Mouse (Mus musculus) hindbrain, embryonic 12.5 days (tissue): ENCODE data around the gene Nudt8. TPM values are rescaled to one million over a fixed set of nuclear protein-coding genes. Genes with fewer than 3 reads are reported as not detected.

ENCODE experiments used
- ATAC-seq: fragments of 200-750 bp; cut with Nextera tagmentation; 2 replicates; pipeline ENCODE4 v1.8.0; 2017; ENCODE audit warnings: moderate TSS enrichment; ENCODE audit not compliant: low FRiP score
- H3K27ac ChIP-seq: fragments of 300-500 bp; sonication (generic); 2 replicates; pipeline ENCODE4 v1.5.1; 2016; ENCODE audit warnings: mild to moderate bottlenecking
- H3K27me3 ChIP-seq: fragments of 300-500 bp; sonication (generic); 2 replicates; pipeline ENCODE4 v1.6.1; 2016; ENCODE audit warnings: mild to moderate bottlenecking
- H3K36me3 ChIP-seq: fragments of 300-500 bp; sonication (generic); 2 replicates; pipeline ENCODE4 v1.6.1; 2016; ENCODE audit warnings: mild to moderate bottlenecking
- H3K4me1 ChIP-seq: fragments of 300-500 bp; sonication (generic); 2 replicates; pipeline ENCODE4 v1.6.1; 2016
- H3K4me2 ChIP-seq: fragments of 300-500 bp; sonication (generic); replicated peaks from 2 replicates; pipeline ENCODE4 v1.6.1; 2016; ENCODE audit warnings: mild to moderate bottlenecking
- H3K4me3 ChIP-seq: fragments of 300-500 bp; sonication (generic); 2 replicates; pipeline ENCODE4 v1.5.1; 2016; ENCODE audit warnings: mild to moderate bottlenecking
- H3K9ac ChIP-seq: fragments of 300-500 bp; sonication (generic); 2 replicates; pipeline ENCODE4 v1.6.1; 2016; ENCODE audit warnings: mild to moderate bottlenecking, moderate library complexity
- H3K9me3 ChIP-seq: fragments of 300-500 bp; sonication (generic); replicated peaks from 2 replicates; pipeline ENCODE4 v1.6.1; 2016; ENCODE audit warnings: mild to moderate bottlenecking
- WGBS: fragments of 180-500 bp; shearing (Covaris S2); methylation state at CpG from one replicate; pipeline ENCODE4 v1.1.7; 2016; 5-methylcytosine and 5-hydroxymethylcytosine counted together
- polyA plus RNA-seq: library from polyadenylated mRNA; unstranded; fragments of >200 nt; fragmentation: Nextera tagmentation; extraction: Ambion mirVana; gene quantifications from 2 replicates; pipeline ENCODE4 v1.2.1, GENCODE M21; 2016

The Nudt8 gene
- polyA plus RNA-seq, 1 experiment from 2014 or later: 18.7 TPM

DNA sequence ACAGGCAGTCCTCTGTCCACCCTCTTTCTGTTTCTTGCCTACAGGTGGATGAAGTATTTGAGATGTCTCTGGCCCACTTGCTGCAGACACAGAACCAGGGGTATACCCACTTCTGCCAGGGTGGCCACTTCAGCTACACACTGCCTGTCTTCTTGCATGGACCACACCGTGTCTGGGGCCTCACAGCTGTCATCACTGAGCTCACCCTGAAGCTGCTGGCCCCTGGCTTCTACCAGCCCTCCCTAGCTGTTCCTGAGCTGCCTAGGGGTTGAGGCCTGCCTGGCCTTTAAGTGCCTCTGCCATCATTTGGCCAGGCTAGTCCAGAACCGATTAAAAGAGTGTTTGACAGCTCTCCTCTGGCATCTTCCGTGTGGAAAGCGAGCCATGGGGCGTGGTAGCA lies 1.4 kb downstream of the Nudt8 start:
- Histone ChIP-seq H3K36me3 (peaks cover 15% of the 10 kb centered on the region), H3K27ac (no peak overlapping the region), H3K9me3 (no peaks in the 10 kb centered on the region), H3K4me3 (no peak overlapping the region), H3K4me2 (peak overlapping the region; percentile 91; the same call in 1 of the 2 replicates), H3K9ac (peak overlapping the region; percentile 87; the same call in 1 of the 2 replicates), H3K27me3 (peaks cover 3% of the 10 kb centered on the region; the same call in 1 of the 2 replicates), H3K4me1 (peaks cover 8% of the 10 kb centered on the region)
- no peak for ATAC-seq
- 87% methylated on average over 5 of the region's 5 CpGs for WGBS

GRCm38 (mm10) chr19:4003112-4003511 lies 2.7 kb downstream of the Nudt8 start, which contains the start of gene Doc2g:
Gene Doc2g, plus strand, starts transcription at chr19:4003313.
- H3K4me1 ChIP-seq: peaks cover 8% of the 10 kb centered on the region
- WGBS: 86% methylated on average over 1 of the region's 1 CpGs

GRCm38 (mm10) chr19:4003641-4004040 lies 3.3 kb downstream of the Nudt8 start:
- H3K4me2 ChIP-seq: no peak overlapping the region
- H3K27ac ChIP-seq: no peak overlapping the region
- ATAC-seq: no peak
- no peak overlapping the region for H3K9ac ChIP-seq
- H3K27me3 ChIP-seq: peaks cover 3% of the 10 kb centered on the region; the same call in 1 of the 2 replicates
- H3K9me3 ChIP-seq: no peaks in the 10 kb centered on the region
- WGBS: 80% methylated on average over 12 of the region's 12 CpGs
- H3K36me3 ChIP-seq: peaks cover 34% of the 10 kb centered on the region
- peaks cover 8% of the 10 kb centered on the region for H3K4me1 ChIP-seq
- H3K4me3 ChIP-seq: no peak overlapping the region

More at GRCm38 (mm10) chr19:4003112-4003511, 2.7 kb downstream of the Nudt8 start, which contains the start of gene Doc2g:
- Histone ChIP-seq H3K27me3 (peaks cover 3% of the 10 kb centered on the region; the same call in 1 of the 2 replicates), H3K9me3 (no peaks in the 10 kb centered on the region), H3K36me3 (peaks cover 29% of the 10 kb centered on the region), H3K4me2 (no peak within 1 kb of the TSS), H3K27ac (no peak within 1 kb of the TSS), H3K9ac (no peak within 1 kb of the TSS), H3K4me3 (no peak within 1 kb of the TSS)
- ATAC-seq: no peak

DNA sequence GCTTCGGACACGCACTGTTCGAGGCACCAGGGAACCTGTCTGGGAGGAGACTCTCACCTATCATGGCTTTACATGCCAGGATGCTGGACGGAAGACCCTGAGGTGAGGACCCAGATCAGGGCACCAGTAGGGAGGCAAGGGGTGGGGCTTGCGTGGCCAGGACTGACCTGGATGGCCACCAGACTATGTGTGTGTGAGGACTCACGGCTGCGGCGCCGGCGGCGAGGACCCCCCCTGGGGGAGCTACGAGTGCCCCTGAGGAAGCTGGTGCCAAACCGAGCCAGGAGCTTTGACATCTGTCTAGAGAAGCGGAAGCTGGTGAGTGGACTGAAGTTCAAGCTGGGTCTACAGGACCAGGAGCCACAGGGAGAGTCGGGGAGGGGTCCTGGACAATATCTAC lies 4.0 kb downstream of the Nudt8 start:
- Histone ChIP-seq H3K4me2 (no peak overlapping the region), H3K27me3 (no peaks in the 10 kb centered on the region; the same call in 1 of the 2 replicates), H3K27ac (no peak overlapping the region), H3K9me3 (no peaks in the 10 kb centered on the region), H3K9ac (no peak overlapping the region), H3K4me1 (peaks cover 8% of the 10 kb centered on the region), H3K36me3 (peaks cover 41% of the 10 kb centered on the region), H3K4me3 (no peak overlapping the region)
- WGBS: 85% methylated on average over 15 of the region's 15 CpGs
- ATAC-seq: no peak

- H3K9ac ChIP-seq: no peak overlapping the region
- no peak overlapping the region for H3K4me2 ChIP-seq
- peaks cover 8% of the 10 kb centered on the region for H3K4me1 ChIP-seq
- no peaks in the 10 kb centered on the region; the same call in 1 of the 2 replicates for H3K27me3 ChIP-seq
- ATAC-seq: no peak
- no peaks in the 10 kb centered on the region for H3K9me3 ChIP-seq
- no peak overlapping the region for H3K27ac ChIP-seq
- peaks cover 48% of the 10 kb centered on the region for H3K36me3 ChIP-seq
- H3K4me3 ChIP-seq: no peak overlapping the region
- 88% methylated on average over 9 of the region's 9 CpGs for WGBS
Measured at GRCm38 (mm10) chr19:4005091-4005490, 4.7 kb downstream of the Nudt8 start.

DNA sequence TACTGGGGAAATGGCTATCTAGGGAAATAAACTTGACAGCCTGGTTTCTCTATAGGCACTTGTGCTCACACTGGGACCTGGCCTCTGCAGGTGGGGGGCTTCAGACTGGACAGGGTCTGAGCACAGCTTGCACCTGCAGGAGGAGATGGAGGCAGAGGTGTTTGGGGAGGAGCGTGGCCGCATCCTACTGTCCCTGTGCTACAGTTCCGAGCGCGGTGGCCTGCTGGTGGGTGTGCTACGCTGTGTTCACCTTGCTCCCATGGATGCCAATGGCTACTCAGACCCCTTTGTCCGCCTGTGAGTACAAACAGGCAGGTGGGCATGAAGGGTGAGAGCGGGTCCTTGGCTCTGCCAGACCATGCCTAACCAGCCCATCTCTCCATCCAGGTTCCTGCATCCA lies 5.6 kb downstream of the Nudt8 start:
- no peak overlapping the region for H3K4me2 ChIP-seq
- H3K4me1 ChIP-seq: peaks cover 6% of the 10 kb centered on the region
- ATAC-seq: no peak
- no peak overlapping the region for H3K9ac ChIP-seq
- no peak overlapping the region for H3K27ac ChIP-seq
- no peaks in the 10 kb centered on the region; the same call in 1 of the 2 replicates for H3K27me3 ChIP-seq
- H3K4me3 ChIP-seq: no peak overlapping the region
- H3K9me3 ChIP-seq: no peaks in the 10 kb centered on the region
- peaks cover 50% of the 10 kb centered on the region for H3K36me3 ChIP-seq
- 95% methylated on average over 8 of the region's 8 CpGs for WGBS

- H3K27me3 ChIP-seq: no peaks in the 10 kb centered on the region
- no peaks in the 10 kb centered on the region for H3K9me3 ChIP-seq
- H3K4me3 ChIP-seq: no peak overlapping the region
- H3K9ac ChIP-seq: no peak overlapping the region
- peaks cover 42% of the 10 kb centered on the region for H3K36me3 ChIP-seq
- no peak for ATAC-seq
- H3K27ac ChIP-seq: no peak overlapping the region
- H3K4me1 ChIP-seq: peaks cover 7% of the 10 kb centered on the region
- 97% methylated on average over 5 of the region's 5 CpGs for WGBS
- H3K4me2 ChIP-seq: peak overlapping the region; percentile 70; the same call in 1 of the 2 replicates
Measured at GRCm38 (mm10) chr19:4011086-4011485, 10.7 kb downstream of the Nudt8 start.

DNA sequence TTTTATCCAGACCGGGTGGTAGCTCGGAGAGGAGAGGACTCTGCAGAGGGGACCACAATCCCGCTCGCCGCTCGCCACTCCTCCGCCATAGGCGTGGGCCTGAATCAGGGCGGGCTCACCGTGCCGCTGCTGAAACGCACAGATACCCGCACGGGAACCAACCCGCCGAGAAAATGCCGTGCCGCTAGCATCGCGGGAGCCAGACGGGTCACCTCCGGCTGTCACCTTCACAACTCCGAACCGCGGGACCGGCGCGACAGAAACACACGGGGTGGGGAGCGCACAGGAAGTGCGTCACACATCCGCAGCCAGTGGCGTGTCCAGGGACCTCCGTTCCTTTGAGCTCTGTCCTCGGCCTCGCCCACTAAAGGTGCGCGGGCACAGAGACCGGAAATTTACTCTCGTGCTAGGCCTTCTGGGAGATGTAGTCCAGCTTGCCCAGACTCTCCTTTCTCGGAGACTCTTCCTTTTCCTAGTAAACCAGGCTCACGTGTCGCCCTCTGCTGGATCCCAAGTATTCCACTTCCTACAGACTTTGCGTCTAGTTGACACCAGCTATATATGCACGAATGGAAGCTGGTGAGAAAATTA lies 12.1 kb downstream of the Nudt8 start, which contains the start of gene Ndufv1:
Gene Ndufv1, minus strand, starts transcription at position 375 of the 591 bp plus-strand sequence.
- Histone ChIP-seq H3K27me3 (no peaks in the 10 kb centered on the region), H3K9me3 (no peaks in the 10 kb centered on the region), H3K9ac (peak within 1 kb of the TSS; percentile 76), H3K36me3 (peaks cover 28% of the 10 kb centered on the region), H3K4me2 (peak within 1 kb of the TSS; percentile 70), H3K4me1 (peaks cover 7% of the 10 kb centered on the region), H3K27ac (0 out of 2 replicates have a peak within 1 kb of the TSS, but pooled peaks have one; percentile 40), H3K4me3 (peak within 1 kb of the TSS; percentile 82)
- under 1% methylated on average over 45 of the region's 45 CpGs for WGBS
- peak; percentile 99 for ATAC-seq

DNA sequence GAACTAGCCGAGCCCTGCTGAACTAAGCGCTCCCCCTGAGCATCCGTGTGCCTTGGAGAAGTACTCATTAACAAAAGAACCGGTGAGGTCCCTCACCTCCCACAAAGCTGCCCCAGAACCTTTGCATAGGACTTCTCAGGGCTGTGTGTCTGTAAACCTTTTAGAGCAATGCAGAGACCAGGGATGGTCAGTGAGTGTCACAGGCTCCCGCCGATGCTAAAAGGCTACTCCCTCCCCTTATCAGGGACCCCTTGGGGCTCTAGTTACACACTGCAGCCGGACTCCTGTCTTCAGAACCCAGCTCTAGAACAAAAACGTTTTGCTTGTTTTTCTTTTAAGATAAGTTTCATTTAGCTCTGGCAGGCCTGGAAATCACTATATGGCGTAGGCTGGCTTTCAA lies 12.7 kb downstream of the Nudt8 start:
- 17% methylated on average over 9 of the region's 9 CpGs for WGBS
- Histone ChIP-seq H3K4me1 (peaks cover 7% of the 10 kb centered on the region), H3K36me3 (peaks cover 22% of the 10 kb centered on the region), H3K4me3 (peak overlapping the region; percentile 82), H3K9ac (no peak overlapping the region), H3K27me3 (no peaks in the 10 kb centered on the region), H3K27ac (no peak overlapping the region), H3K9me3 (no peaks in the 10 kb centered on the region), H3K4me2 (peak overlapping the region; percentile 48)
- ATAC-seq: peak; percentile 46; the same call in 1 of the 2 replicates

DNA sequence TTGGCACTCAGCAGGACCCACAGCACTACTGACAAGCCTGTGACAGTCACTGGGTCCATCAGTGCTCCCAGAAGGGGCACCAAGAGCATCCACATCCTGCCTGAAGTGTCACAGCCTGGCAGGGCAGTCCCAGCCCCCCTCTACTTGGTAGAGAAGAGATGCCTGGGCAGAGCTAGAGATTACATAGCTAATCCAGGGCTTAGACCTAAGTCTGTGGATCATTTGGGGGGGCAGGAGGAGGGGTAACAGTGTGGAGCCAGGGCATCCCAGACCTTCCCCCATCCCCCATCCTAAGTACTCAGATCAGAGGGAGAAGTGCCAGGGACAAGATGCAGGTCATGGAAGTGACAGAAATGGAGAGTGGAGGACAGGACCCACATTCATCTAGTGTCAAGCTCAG lies 14.4 kb downstream of the Nudt8 start:
- Histone ChIP-seq H3K27ac (no peak overlapping the region), H3K4me3 (no peak overlapping the region), H3K27me3 (no peaks in the 10 kb centered on the region), H3K9ac (no peak overlapping the region), H3K36me3 (peaks cover 5% of the 10 kb centered on the region), H3K4me2 (no peak overlapping the region), H3K9me3 (no peaks in the 10 kb centered on the region), H3K4me1 (peaks cover 7% of the 10 kb centered on the region)
- ATAC-seq: no peak

GRCm38 (mm10) chr19:4015635-4016034 lies 15.3 kb downstream of the Nudt8 start:
- H3K9me3 ChIP-seq: no peaks in the 10 kb centered on the region
- no peak overlapping the region for H3K27ac ChIP-seq
- H3K36me3 ChIP-seq: no peaks in the 10 kb centered on the region
- WGBS: 61% methylated on average over 5 of the region's 5 CpGs
- no peak overlapping the region for H3K4me3 ChIP-seq
- no peak overlapping the region for H3K4me2 ChIP-seq
- no peaks in the 10 kb centered on the region for H3K27me3 ChIP-seq
- no peak for ATAC-seq
- no peak overlapping the region for H3K9ac ChIP-seq
- H3K4me1 ChIP-seq: peaks cover 7% of the 10 kb centered on the region

- no peaks in the 10 kb centered on the region; the same call in 1 of the 2 replicates for H3K4me1 ChIP-seq
- no peak for ATAC-seq
- H3K27me3 ChIP-seq: no peaks in the 10 kb centered on the region
- no peak overlapping the region for H3K4me3 ChIP-seq
- H3K4me2 ChIP-seq: no peak overlapping the region
- H3K27ac ChIP-seq: no peak overlapping the region
- H3K9me3 ChIP-seq: no peaks in the 10 kb centered on the region
- no peaks in the 10 kb centered on the region for H3K36me3 ChIP-seq
- WGBS: 67% methylated on average over 10 of the region's 10 CpGs
- H3K9ac ChIP-seq: no peak overlapping the region
Measured at GRCm38 (mm10) chr19:4017921-4018587, 17.7 kb downstream of the Nudt8 start.
